Mouse (Mus musculus) c-Kit-positive CD71-negative TER-119-negative erythroid progenitor cells, embryonic 14.5 days (primary cell): ENCODE data around the gene Ror1.

ENCODE experiments used
- DNase-seq: peaks from one replicate; pipeline ENCODE4 v3.0.0-alpha.2; 2013; ENCODE audit warnings: low read depth

Gene Ror1

GRCm38 (mm10) chr4:100160156-100160555 lies 64.6 kb downstream of the Ror1 start:
- no peak for DNase-seq

GRCm38 (mm10) chr4:100165790-100166189 lies 70.2 kb downstream of the Ror1 start:
- no peak for DNase-seq

- DNase-seq, result no peak
Measured at GRCm38 (mm10) chr4:100166871-100167270, 71.3 kb downstream of the Ror1 start.

GRCm38 (mm10) chr4:100169683-100170082 lies 74.1 kb downstream of the Ror1 start:
- no peak for DNase-seq

- DNase-seq, result no peak
Measured at GRCm38 (mm10) chr4:100170161-100170650, 74.6 kb downstream of the Ror1 start.

- no peak for DNase-seq
Measured at GRCm38 (mm10) chr4:100170743-100171142, 75.2 kb downstream of the Ror1 start.

GRCm38 (mm10) chr4:100171483-100171898 lies 75.9 kb downstream of the Ror1 start:
- DNase-seq, result no peak

GRCm38 (mm10) chr4:100175594-100175993 lies 80.0 kb downstream of the Ror1 start:
- no peak for DNase-seq

GRCm38 (mm10) chr4:100178316-100178715 lies 82.7 kb downstream of the Ror1 start:
- no peak for DNase-seq

- DNase-seq, result no peak
Measured at GRCm38 (mm10) chr4:100181676-100182075, 86.1 kb downstream of the Ror1 start.

GRCm38 (mm10) chr4:100186781-100187180 lies 91.2 kb downstream of the Ror1 start:
- no peak for DNase-seq

- DNase-seq, result no peak
Measured at GRCm38 (mm10) chr4:100187563-100188200, 92.1 kb downstream of the Ror1 start.

GRCm38 (mm10) chr4:100188201-100188699 lies 92.7 kb downstream of the Ror1 start:
- no peak for DNase-seq

GRCm38 (mm10) chr4:100191483-100191882 lies 95.9 kb downstream of the Ror1 start:
- DNase-seq, result no peak

- DNase-seq, result no peak
Measured at GRCm38 (mm10) chr4:100194136-100194535, 98.5 kb downstream of the Ror1 start.

- no peak for DNase-seq
Measured at GRCm38 (mm10) chr4:100196255-100196793, 100.7 kb downstream of the Ror1 start.

GRCm38 (mm10) chr4:100198275-100198674 lies 102.7 kb downstream of the Ror1 start:
- no peak for DNase-seq

GRCm38 (mm10) chr4:100201322-100201721 lies 105.7 kb downstream of the Ror1 start:
- DNase-seq, result no peak

- DNase-seq, result no peak
Measured at GRCm38 (mm10) chr4:100203066-100203465, 107.5 kb downstream of the Ror1 start.

GRCm38 (mm10) chr4:100203688-100204087 lies 108.1 kb downstream of the Ror1 start:
- DNase-seq, result no peak

- no peak for DNase-seq
Measured at GRCm38 (mm10) chr4:100204381-100204780, 108.8 kb downstream of the Ror1 start.

- no peak for DNase-seq
Measured at GRCm38 (mm10) chr4:100208081-100208480, 112.5 kb downstream of the Ror1 start.

GRCm38 (mm10) chr4:100209106-100209505 lies 113.5 kb downstream of the Ror1 start:
- no peak for DNase-seq

GRCm38 (mm10) chr4:100211331-100211730 lies 115.7 kb downstream of the Ror1 start:
- DNase-seq, result no peak
